Mouse (Mus musculus) G1E (cell line): Measurements from ENCODE around the gene Map2k4. TPM values are rescaled to one million over a fixed set of nuclear protein-coding genes. Genes with fewer than 3 reads are reported as not detected.
A peak's percentile ranks its signal among the peaks of the same experiment; 100 is the strongest.

Experiments
- ATAC-seq: 2 replicates; pipeline ENCODE4 v1.8.0; 2016; ENCODE audit warnings: mild to moderate bottlenecking; ENCODE audit not compliant: insufficient number of reproducible peaks, poor library complexity, low FRiP score, severe bottlenecking; ENCODE audit errors: extremely low read depth
- DNase-seq: peaks from one replicate; pipeline ENCODE4 v3.0.0; 2012; ENCODE audit warnings: low spot score
- H3K27me3 ChIP-seq: 2 replicates; pipeline ENCODE4 v1.6.1; 2012; ENCODE audit warnings: mild to moderate bottlenecking, low read length, inconsistent platforms; ENCODE audit not compliant: insufficient read depth
- H3K36me3 ChIP-seq: replicated peaks from 2 replicates; pipeline ENCODE3; 2012; ENCODE audit warnings: mild to moderate bottlenecking, inconsistent platforms
- H3K4me1 ChIP-seq: 2 replicates; pipeline ENCODE4 v1.6.1; 2012; ENCODE audit warnings: low read depth, low read length, inconsistent platforms, mixed read lengths; ENCODE audit not compliant: insufficient read depth
- H3K4me3 ChIP-seq: 2 replicates; pipeline ENCODE4 v1.5.1; 2012; ENCODE audit warnings: low read depth, mild to moderate bottlenecking, inconsistent platforms, low read length, moderate library complexity, mixed read lengths
- H3K9me3 ChIP-seq: replicated peaks from 2 replicates; pipeline ENCODE4 v1.6.1; 2012; ENCODE audit warnings: inconsistent platforms
- CTCF ChIP-seq: IDR thresholded peaks from 2 replicates; pipeline ENCODE4 v1.5.1; 2012; ENCODE audit warnings: low read depth, low read length, inconsistent platforms, mixed read lengths
- GATA1 ChIP-seq: IDR thresholded peaks from 2 replicates; pipeline ENCODE4 v1.6.1; 2012; ENCODE audit warnings: borderline replicate concordance, low read length, inconsistent platforms, mixed read lengths
- GATA2 ChIP-seq: IDR thresholded peaks from 2 replicates; pipeline ENCODE4 v1.6.1; 2012; ENCODE audit warnings: low read depth, low read length, inconsistent platforms, borderline replicate concordance
- POLR2AphosphoS5 ChIP-seq: IDR thresholded peaks from 2 replicates; pipeline ENCODE4 v1.6.1; 2012; ENCODE audit warnings: low read depth, low read length, inconsistent platforms; ENCODE audit not compliant: insufficient replicate concordance
- TAL1 ChIP-seq: conservative IDR thresholded peaks from 2 replicates; pipeline ENCODE4 v1.6.1; 2012; ENCODE audit warnings: low read depth, low read length, inconsistent platforms, mixed read lengths
- polyA plus RNA-seq: library from polyadenylated mRNA; stranded (reverse); fragments of >175 nt; gene quantifications from 2 replicates; pipeline ENCODE4 v1.2.3, GENCODE M21; 2012
- total RNA-seq, 2 experiments: library from RNA; stranded (forward) in 1 of 2; stranded (reverse) in 1 of 2; fragments of 200-1000 nt in 1 of 2; fragments of >200 nt in 1 of 2; fragmentation: Nextera tagmentation in 1 of 2; gene quantifications; 2 replicates each; pipeline ENCODE4 v1.2.3; 2014 to 2017

Map2k4 gene
- total and polyA plus RNA-seq, 3 experiments: 41.9 to 90.1 (median 48.6) TPM

GRCm38 (mm10) chr11:65729623-65730217 is 58.4 kb downstream of the Map2k4 start:
- DNase-seq: no peak
- no peak overlapping the region for H3K4me3 ChIP-seq
- H3K9me3 ChIP-seq: no peaks in the 10 kb centered on the region
- no peaks in the 10 kb centered on the region for H3K27me3 ChIP-seq
- H3K4me1 ChIP-seq: peaks cover 3% of the 10 kb centered on the region; the same call in 1 of the 2 replicates
- no peak for ATAC-seq
- peaks cover 62% of the 10 kb centered on the region for H3K36me3 ChIP-seq
- no peak for TF ChIP-seq GATA1
- no peak for TF ChIP-seq TAL1
- TF ChIP-seq POLR2AphosphoS5: no peak
- no peak for TF ChIP-seq CTCF
- no peak for TF ChIP-seq GATA2

- Histone ChIP-seq H3K4me1 (no peaks in the 10 kb centered on the region), H3K36me3 (peaks cover 62% of the 10 kb centered on the region), H3K27me3 (no peaks in the 10 kb centered on the region), H3K4me3 (no peak overlapping the region), H3K9me3 (no peaks in the 10 kb centered on the region)
- no peak for TF ChIP-seq POLR2AphosphoS5
- TF ChIP-seq GATA1: no peak
- no peak for TF ChIP-seq CTCF
- TF ChIP-seq GATA2: no peak
- no peak for TF ChIP-seq TAL1
- no peak for ATAC-seq
- DNase-seq: no peak
Observed at GRCm38 (mm10) chr11:65728906-65729305, 59.2 kb downstream of the Map2k4 start.

GRCm38 (mm10) chr11:65723715-65724114 is 64.4 kb downstream of the Map2k4 start:
- DNase-seq (no peak), ATAC-seq (no peak)
- Histone ChIP-seq H3K9me3 (no peaks in the 10 kb centered on the region), H3K4me3 (no peak overlapping the region), H3K36me3 (peaks cover 51% of the 10 kb centered on the region), H3K4me1 (no peaks in the 10 kb centered on the region), H3K27me3 (no peaks in the 10 kb centered on the region)
- TF ChIP-seq POLR2AphosphoS5: no peak
- TF ChIP-seq GATA2: no peak
- no peak for TF ChIP-seq TAL1
- TF ChIP-seq GATA1: no peak
- no peak for TF ChIP-seq CTCF

GRCm38 (mm10) chr11:65721615-65722014 is 66.5 kb downstream of the Map2k4 start:
- H3K9me3 ChIP-seq: no peaks in the 10 kb centered on the region
- TF ChIP-seq TAL1 (no peak), GATA1 (no peak), CTCF (no peak), GATA2 (no peak), POLR2AphosphoS5 (no peak)
- ATAC-seq (no peak), DNase-seq (no peak)
- H3K27me3 ChIP-seq: no peaks in the 10 kb centered on the region
- peaks cover 51% of the 10 kb centered on the region for H3K36me3 ChIP-seq
- H3K4me3 ChIP-seq: no peak overlapping the region
- no peaks in the 10 kb centered on the region for H3K4me1 ChIP-seq

- ATAC-seq (no peak), DNase-seq (no peak)
- TF ChIP-seq GATA2 (no peak), CTCF (no peak), GATA1 (no peak), POLR2AphosphoS5 (no peak), TAL1 (no peak)
- Histone ChIP-seq H3K27me3 (no peaks in the 10 kb centered on the region), H3K4me3 (no peak overlapping the region), H3K9me3 (no peaks in the 10 kb centered on the region; the same call in 1 of the 2 replicates), H3K4me1 (peaks cover 8% of the 10 kb centered on the region), H3K36me3 (peaks cover 49% of the 10 kb centered on the region)
Observed at GRCm38 (mm10) chr11:65719960-65720359, 68.1 kb downstream of the Map2k4 start.

GRCm38 (mm10) chr11:65713830-65714229 is 74.3 kb downstream of the Map2k4 start:
- TF ChIP-seq TAL1 (peak; percentile 76), GATA2 (no peak)
- no peaks in the 10 kb centered on the region for H3K27me3 ChIP-seq
- H3K4me3 ChIP-seq: no peak overlapping the region
- DNase-seq: peak; percentile 30
- no peaks in the 10 kb centered on the region; the same call in 1 of the 2 replicates for H3K9me3 ChIP-seq
- ATAC-seq: peak; percentile 99
- H3K36me3 ChIP-seq: peaks cover 43% of the 10 kb centered on the region
- peaks cover 31% of the 10 kb centered on the region for H3K4me1 ChIP-seq
